Mouse (Mus musculus) megakaryocyte, adult 5-6 weeks (primary cell): ENCODE results near the gene Slc12a3. TPM values are rescaled to one million over a fixed set of nuclear protein-coding genes. Genes with fewer than 3 reads are reported as not detected.

Source experiments
- ATAC-seq: 2 replicates; pipeline ENCODE4 v1.8.0; 2016; ENCODE audit warnings: mild to moderate bottlenecking, inconsistent platforms; ENCODE audit not compliant: poor library complexity, severe bottlenecking
- total RNA-seq, 2 experiments: library from RNA; stranded (forward) in 1 of 2; stranded (reverse) in 1 of 2; fragments of 153-499, 151-499 nt in 1 of 2; fragments of 221-1000, 200-1000 nt in 1 of 2; gene quantifications; 2 replicates each; pipeline versions ENCODE4 v1.2.3 to v1.2.4; 2015 to 2017

Slc12a3 gene
- total RNA-seq, 2 experiments from 2014 or later: 0.25 TPM; not detected in 1

DNA sequence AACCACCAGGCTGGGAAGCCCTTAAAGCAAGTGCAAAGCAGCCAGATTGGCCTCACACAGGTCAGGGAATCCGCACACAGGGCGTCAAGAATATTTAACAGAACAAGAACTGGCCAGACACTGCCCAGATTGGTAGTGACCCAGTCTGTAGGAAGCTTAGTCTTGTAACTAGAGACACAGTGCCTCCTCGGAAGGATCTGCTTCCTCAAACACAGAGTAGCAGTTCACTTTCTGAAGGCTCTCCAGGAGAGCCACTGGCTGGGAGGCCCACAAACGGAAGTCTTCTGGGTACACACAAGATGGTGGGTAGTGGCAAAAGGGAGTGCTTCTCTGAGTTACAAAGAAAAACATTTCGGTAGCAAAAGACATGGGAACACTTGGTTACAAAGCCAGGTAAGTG lies 41.8 kb downstream of the Slc12a3 start:
- ATAC-seq: peak; percentile 80

DNA sequence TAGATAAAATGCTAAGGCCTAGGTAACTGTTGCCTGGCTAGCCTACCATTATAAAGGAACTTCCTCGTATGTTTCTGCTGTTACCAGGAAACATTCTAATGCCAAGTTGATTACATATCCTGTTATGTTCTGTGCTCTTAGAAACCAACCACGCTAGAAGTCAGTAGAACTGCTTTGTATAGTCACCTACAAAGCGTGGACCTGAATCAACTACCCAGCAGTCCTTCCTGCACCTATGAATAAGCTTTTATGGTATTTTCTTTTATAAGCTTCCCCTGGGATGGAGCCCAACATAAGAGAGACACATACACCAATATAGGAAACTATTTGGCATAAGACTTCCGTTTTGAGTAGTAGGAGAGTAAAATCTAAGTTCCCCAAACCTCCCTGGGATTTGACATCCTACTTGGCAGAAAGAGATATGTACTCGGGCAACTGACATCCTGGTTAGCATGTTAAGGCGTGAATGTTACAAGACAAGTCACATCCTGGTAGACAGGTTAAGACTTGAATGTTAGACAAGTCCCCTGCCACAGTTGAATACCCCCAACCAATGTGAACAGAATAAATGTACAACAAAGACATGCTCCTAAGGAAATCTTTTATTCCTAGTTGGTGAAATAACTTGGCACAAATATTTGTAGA lies 44.1 kb downstream of the Slc12a3 start:
- ATAC-seq: no peak

DNA sequence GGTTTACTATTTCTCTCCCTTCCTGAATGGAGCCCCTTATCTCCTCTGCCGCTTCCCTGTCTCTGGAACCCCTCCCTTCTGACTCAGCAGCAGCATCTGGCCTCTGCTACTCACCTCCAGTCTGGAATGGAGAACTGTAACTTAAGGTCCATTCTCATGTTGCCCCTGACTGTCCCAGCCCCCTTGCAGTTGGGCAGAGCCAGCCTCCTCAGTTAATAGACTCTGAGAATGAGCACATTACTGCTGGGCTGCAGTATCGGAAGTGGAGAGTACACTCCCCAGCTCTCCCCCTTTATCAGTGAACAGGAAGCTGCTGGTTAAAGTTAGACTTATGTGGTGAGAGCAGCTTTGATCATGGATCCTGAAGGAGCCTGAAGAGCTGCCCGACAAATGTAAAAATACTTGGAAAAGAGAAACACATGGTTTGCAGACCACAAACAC lies 46.6 kb downstream of the Slc12a3 start:
- peak; percentile 44 for ATAC-seq

DNA sequence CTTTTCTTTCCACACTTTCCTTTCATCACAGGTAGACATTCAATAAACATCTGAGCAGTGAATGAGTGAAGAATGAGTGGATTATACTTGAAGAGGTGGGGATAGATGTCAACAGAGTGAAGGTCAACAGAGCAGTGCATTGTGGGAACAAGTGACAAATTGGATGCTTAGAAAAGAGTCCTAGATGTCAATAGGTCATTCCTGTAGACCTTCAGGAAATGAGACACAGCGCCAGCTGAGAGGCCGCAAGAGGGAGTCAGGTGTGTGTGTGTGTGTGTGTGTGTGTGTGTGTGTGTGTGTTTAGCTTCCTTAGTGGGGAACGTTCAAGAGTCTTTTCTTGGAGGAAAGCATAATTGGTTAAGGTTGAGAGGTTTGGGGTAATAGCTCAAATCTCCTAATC lies 47.2 kb downstream of the Slc12a3 start:
- ATAC-seq: no peak

DNA sequence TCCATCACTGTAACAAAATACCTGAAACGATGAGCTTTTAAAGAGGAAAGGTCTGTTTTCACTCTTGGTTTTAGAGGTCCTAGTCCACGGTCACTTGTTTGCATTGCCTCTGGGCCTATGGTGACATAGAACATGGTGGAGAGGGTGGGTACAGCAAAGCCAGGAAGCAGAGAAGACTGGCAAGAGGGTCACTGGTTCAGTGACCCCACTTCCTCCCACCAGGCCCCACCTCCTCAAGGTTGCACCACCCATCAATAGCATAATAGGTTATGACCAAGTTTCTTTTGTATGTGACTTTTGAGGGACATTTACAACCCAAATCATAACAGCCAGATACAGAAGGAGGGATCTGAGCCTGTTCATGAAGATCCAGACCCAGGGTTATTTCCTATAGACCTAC lies 47.6 kb downstream of the Slc12a3 start:
- ATAC-seq: peak; percentile 40

DNA sequence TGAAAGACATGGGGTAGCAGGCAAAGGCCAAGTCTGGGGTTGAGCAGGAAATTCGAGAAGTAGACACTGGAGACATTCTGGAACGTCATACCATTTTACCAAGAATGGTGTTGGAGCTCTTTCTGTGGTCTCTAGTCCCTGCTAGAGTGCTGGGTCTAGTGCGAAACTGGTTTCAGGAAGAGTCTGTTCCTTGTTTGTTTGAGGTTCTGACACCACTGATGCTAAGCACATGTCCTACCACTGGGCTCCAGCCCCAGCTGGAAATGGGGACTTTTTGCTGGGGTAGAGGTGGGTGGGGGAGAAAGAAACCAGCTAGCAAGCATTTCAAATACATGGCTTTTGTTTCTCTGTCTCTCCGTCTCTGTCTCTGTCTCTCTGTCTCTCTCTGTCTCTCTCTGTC lies 48.0 kb downstream of the Slc12a3 start:
- peak; percentile 73 for ATAC-seq

DNA sequence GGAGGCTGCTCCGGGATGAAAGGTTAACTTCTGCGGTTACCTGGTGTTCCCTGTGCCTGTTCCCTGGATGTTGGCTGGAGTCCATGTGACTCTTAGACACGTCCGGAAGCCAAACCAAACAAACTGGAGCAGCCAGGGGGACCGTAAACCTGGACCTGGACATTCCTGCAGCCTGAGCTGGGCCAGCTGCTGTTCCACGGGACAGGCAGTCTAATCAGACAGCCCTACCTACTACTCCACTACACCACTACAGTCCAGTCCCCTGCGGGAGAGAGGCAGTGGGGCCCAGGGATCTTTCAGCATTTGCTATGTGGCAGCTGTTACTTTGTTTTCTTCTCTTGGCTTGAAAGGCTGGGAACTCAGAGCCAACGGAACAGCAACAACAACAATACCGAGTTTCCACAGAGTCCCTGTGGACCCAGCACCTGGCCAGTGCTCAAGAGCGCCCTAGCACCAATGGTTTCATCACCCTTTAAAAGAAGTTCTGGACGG lies 48.8 kb downstream of the Slc12a3 start:
- ATAC-seq: no peak

DNA sequence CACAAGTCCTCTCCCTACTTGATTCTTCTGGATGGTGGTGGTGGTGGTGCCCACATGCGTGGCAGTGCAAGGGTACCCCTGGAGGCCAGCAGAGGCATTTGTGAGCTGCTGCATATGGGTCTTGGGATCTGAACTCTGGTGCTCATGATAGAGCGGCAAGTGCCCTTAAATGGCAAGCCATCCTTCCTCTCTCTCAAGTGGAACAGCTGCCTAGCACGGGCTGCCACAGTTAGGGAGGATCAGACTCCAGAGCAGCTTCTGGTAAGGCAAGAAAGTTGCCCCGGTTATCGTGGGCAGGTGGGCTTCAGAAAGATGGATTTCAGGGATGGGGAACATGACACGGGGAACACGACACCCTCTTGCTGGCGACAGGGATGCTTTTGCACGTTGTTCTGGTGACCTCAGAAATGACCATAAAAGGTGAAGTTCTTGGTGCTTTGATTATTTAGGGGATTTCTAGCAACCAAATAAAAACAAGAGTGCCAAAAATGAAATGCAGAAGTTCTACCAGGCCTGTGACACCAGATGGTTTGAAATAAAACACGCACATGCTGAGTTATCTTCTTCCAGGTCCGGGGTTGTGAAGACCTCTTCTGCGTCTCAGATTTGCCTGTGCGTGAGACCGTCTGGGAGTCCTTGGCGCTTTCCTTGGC lies 49.9 kb downstream of the Slc12a3 start:
- ATAC-seq: no peak

DNA sequence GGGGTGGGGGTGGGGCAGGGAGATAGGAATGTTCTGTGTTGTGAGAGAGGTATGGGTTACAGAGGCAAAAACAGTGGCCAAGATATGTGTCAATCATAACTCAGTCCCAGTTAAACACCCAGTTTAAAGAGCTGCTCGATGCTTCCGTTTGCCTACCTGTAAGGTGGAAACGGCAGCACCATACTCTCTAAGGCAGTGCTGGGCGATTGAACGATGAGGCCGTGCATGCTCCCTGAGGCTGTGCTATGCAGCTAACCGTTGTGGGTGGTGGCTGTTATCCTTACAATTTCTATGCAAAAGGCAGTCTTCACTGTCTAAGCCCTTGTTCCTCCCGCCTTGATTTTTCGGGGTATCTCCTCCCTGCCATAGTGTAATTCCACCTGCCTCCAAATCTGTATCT lies 50.7 kb downstream of the Slc12a3 start:
- no peak for ATAC-seq

DNA sequence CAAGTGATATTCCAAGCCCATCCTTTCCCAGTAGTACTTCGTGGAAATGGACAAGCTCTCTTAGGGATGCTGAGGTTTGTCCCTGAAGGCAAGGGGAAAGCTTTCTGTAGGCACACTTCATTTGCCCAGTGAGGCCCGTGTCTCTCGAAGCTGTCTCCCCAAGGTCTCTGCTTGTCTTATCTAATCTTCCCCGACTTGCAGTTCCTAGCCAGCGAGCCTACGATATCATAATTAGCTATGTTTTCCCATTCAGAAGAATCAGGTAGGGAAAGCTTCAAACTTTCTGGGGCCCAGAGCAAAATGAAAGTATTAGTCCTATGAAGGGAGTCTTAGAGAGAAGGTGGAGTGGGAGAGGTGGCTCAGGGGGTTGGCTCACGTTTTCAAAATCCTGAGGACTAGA lies 55.2 kb downstream of the Slc12a3 start:
- ATAC-seq: no peak

DNA sequence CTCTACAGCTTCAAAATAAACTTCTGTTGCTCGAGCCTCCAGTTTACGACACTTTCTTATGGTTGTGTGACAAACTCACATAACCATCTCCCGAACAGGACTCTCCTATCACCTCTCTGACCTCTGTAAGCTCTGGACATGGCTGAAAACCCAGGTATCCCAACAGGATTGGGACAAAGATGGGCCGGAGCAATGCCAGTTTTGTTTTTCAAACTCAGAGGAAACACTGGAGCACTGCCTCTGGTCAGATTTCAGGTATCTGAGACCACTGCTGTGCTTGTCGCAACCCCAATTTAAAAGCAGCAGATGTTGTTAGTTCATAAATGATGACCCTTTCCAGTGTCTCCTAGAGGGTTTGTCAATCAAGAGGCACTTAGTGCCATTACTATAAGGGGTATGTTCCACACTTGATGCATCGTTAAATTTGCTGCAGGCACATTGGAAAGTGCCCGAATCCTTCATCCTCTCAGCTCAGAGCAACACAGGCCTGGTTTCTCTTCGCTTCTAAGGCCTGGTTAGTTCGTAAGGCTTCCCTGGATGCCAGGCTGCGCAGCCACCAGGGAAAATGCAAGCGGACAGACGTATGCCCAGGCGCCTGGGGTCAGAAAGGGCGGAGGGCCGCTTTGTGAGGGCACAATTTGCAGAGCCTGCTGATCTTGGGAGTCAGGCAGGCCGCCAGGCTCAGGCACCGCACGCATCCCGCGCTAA lies 56.7 kb downstream of the Slc12a3 start:
- ATAC-seq: no peak

DNA sequence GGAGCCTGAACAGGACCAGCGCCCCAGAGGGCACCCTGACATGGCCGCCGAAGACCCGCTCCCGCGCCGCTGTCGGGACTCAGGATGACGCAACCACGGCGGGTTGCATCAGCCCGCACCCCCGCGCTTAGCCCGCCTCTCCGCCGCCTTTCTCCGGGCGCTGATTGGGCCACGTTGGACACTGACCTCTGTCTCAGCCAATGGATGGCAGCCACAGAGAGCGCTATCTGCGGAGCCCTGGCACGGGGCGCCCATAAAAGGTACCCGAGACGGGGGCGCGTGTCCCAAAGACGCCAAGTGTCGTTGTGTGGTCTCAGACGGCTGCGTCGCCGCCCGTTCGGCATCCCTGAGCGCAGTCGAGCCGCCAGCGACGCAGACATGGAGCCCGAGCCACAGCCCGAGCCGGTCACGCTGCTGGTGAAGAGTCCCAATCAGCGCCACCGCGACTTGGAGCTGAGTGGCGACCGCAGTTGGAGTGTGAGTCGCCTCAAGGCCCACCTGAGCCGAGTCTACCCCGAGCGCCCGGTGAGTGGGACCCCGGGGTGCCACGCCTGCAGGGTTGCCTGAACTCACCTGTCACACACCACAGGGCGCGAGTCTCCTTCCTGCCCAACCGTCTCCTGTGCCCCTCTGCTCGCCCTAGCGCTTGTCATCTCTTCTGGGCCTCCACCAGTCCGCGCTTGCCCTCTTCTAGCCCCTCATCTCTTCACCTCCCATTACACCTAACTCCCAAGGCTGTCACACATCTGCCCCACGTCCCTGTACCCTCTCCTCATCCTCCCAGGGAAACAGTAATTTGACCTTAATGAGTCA lies 57.4 kb downstream of the Slc12a3 start, which contains the start of gene Herpud1:
Herpud1 (plus strand) TSS at position 225 of the 813 bp plus-strand sequence.
- ATAC-seq: peak; percentile 84

DNA sequence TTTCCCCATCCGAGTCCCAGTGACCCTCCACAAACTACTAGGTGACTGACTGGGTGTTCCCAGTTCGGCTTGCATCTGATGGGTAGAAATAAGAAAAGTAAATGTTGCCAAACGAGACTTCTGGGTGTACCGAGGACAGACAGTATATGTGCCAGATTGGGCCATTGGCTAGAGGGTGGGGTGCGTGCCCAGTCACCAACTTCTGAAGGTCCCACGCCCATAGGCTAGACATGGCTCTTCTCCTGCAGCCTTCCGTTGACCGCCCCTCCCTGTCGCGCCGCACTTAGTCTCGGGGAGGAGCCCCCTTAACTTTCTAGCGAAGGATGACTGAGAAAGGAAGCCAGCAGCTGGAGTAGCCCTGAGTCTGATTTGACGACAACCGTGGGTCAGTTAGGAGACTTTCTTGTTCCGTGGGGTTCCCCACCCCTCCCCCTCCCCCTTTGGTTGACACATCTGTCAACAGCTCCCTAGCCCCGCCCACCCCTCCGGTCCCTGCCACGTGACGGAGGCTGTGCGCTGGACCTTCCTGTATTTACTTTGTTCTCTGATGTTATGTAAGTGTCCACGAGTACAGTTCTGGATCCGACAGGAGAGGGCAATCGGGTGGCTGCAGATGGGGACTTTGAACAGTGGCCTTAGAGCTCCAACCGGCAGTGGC lies 58.2 kb downstream of the Slc12a3 start:
- ATAC-seq: peak; percentile 61

DNA sequence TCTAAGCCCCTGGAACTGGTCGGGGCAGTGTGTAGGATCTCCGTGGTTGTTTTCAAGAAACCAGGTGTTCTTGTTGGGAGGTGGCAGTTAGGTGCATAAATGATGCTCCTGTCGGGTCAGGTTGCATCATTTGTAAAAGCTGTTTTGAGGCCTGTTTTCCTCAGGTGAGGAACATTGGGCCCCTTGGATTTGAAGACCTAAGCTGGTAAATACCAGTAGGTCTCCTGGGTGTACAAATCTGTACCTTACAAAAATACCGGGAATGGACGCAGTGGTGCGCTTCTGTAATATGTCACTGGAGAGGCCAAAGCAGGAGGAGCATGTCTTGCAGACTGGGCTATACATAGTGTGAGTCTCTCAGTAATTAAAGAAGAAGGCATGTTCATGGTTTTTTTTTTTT lies 58.8 kb downstream of the Slc12a3 start:
- ATAC-seq: no peak

DNA sequence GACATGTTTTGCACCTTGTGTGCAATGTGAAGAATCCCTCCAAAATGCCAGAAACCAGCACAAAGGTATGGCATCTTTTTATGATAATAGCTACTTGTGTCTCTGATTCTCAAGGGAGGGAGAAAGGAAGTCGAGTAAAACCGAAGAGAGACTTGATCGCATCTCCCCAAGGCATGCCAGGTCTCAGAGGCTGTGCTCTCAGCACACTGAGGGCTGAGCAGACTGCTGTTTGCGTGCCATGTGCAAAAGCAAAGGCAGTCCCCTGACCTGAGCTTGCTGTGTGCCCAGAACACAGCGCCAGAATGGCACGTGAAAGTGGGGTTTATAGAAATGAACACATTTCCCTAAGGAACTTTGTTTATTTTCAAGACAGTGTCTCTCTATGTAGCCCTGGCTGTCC lies 60.5 kb downstream of the Slc12a3 start:
- ATAC-seq: no peak

DNA sequence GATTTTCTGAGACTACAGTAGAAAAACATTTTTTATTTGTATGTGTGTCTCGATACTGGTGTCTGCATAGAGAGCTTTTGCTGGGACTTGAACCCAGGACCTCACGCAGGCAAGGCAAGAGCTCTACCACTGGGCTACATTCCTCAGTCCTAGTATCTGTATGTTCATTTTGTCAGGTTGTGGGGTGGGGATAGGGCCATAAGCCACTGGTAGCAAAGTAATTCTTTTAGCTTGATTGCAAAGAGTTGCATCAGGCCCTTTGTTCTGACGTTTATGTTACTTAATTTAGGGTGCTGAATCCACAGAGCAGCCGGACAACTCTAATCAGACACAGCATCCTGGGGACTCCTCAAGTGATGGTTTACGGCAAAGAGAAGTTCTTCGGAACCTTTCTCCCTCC lies 61.4 kb downstream of the Slc12a3 start:
- no peak for ATAC-seq

DNA sequence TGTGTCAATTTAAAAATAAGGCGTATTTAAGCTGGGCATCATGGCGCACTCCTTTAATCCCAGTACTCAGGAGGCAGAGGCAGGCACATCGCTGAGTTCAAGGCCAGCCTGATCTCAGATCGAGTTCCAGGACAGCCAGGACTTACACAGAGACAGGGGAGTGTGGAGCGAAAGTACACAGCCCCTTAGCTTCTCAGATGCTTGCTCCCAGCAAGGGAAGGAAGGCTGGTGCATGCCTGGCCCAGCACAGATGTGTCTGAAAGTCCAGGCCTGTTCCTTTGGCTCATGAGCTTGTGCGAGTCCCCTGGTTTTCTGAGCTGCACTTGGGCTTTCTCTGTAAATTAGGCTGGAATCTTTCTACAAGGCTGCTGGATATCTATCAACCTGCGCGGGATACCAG lies 61.9 kb downstream of the Slc12a3 start:
- ATAC-seq: no peak

DNA sequence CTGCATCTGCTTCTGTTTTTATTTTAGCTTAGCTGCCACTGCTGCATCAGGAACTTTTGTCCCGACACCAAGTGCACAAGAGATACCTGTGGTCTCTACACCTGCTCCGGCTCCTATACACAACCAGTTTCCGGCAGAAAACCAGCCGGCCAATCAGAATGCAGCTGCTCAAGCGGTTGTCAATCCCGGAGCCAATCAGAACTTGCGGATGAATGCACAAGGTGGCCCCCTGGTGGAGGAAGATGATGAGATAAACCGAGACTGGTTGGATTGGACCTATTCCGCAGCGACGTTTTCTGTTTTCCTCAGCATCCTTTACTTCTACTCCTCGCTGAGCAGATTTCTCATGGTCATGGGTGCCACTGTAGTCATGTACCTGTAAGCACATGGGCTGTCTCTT lies 63.1 kb downstream of the Slc12a3 start:
- 0 out of 2 replicates have a peak, but pooled peaks have one; percentile 23 for ATAC-seq

DNA sequence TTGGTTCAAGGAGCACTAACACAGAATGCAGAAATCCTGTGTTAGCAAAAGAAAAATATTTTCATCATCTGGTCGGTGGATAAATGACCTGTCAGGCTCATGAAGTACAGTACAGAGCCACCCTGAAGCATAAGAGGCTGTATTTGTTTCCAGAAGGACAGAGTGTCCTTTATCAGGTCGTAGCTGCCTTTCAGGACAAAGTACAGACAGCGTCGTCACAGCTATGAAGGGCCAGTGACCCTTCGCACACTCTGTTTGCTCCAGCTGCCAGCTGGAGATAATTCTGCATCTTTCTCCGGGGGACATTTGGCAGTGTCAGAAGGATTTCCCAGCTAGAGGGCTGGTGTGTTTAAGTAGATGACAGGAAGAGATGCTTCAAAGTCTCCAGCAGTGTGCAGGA lies 63.6 kb downstream of the Slc12a3 start:
- ATAC-seq: no peak

DNA sequence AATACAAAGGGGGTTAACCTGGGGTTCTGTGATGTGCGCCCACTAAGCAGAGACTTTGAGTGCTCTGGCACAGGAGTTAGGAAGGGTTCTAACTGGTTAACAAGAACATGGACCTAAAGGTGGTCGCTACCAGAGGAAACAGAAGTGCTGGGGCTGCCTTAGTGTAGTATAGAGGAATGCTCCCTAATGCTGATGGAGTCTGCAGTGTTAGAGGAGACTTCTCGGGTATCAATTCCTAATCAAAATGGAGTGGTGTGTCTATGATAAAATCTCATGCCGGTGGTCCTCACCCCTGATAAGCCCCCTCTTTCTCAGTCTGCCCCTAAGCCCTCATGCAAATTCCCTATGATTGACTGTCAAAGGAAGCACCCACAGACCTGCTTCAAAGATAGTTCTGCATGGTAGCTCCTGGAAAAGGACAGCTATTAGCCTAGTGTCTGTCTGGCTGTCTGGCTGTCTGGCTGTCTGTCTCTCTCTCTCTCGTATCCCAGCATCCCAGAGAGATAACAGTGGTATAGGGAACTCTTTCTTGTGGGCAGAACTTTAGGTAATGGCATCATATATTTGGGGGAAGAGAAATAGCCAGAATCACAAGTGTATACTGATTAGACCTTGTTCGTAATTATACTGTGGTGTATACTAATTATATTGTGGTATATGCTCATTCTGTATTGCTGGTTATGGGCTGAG lies 67.0 kb downstream of the Slc12a3 start:
- ATAC-seq: no peak
